Mouse (Mus musculus) heart, postnatal 0 days (tissue): Measurements from ENCODE around the gene Ubac1. TPM values are rescaled to one million over a fixed set of nuclear protein-coding genes. Genes with fewer than 3 reads are reported as not detected.
A peak's percentile ranks its signal among the peaks of the same experiment; 100 is the strongest.

Experiments
- ATAC-seq: fragments of 200-750 bp; cut with Nextera tagmentation; 2 replicates; pipeline ENCODE4 v1.8.0; 2017; ENCODE audit warnings: low read depth, moderate number of reproducible peaks, moderate library complexity; ENCODE audit not compliant: insufficient read depth
- DNase-seq: peaks from one replicate; pipeline ENCODE4 v3.0.0-alpha.2; 2016; ENCODE audit warnings: low spot score
- H3K27ac ChIP-seq: fragments of 300-500 bp; sonication (generic); 2 replicates; pipeline ENCODE4 v1.5.1; 2014; ENCODE audit warnings: low read depth, mild to moderate bottlenecking
- H3K27me3 ChIP-seq: fragments of 300-500 bp; sonication (generic); 2 replicates; pipeline ENCODE4 v1.6.1; 2014; ENCODE audit warnings: low read length, mixed read lengths; ENCODE audit not compliant: control insufficient read depth, insufficient read depth
- H3K36me3 ChIP-seq: fragments of 300-500 bp; sonication (generic); replicated peaks from 2 replicates; pipeline ENCODE4 v1.6.1; 2014; ENCODE audit warnings: low read length, mixed read lengths; ENCODE audit not compliant: control insufficient read depth, insufficient read depth
- H3K4me1 ChIP-seq: fragments of 300-500 bp; sonication (generic); 2 replicates; pipeline ENCODE4 v1.6.1; 2014; ENCODE audit warnings: antibody characterized with exemption; ENCODE audit not compliant: control insufficient read depth, insufficient read depth
- H3K4me2 ChIP-seq: fragments of 300-500 bp; sonication (generic); 2 replicates; pipeline ENCODE4 v1.6.1; 2014; ENCODE audit warnings: low read depth, mild to moderate bottlenecking, low read length, moderate library complexity
- H3K4me3 ChIP-seq: fragments of 300-500 bp; sonication (generic); 2 replicates; pipeline ENCODE4 v1.5.1; 2014; ENCODE audit warnings: low read depth, low read length
- H3K9ac ChIP-seq: fragments of 300-500 bp; sonication (generic); replicated peaks from 2 replicates; pipeline ENCODE4 v1.6.1; 2014; ENCODE audit warnings: low read depth, low read length, mixed read lengths
- H3K9me3 ChIP-seq: fragments of 300-500 bp; sonication (generic); replicated peaks from 2 replicates; pipeline ENCODE4 v1.6.1; 2016; ENCODE audit warnings: low read length; ENCODE audit not compliant: control insufficient read depth
- CTCF ChIP-seq: IDR thresholded peaks from 2 replicates; pipeline ENCODE4 v1.5.1; 2016; ENCODE audit warnings: antibody characterized with exemption, control low read depth, low read depth
- EP300 ChIP-seq: IDR thresholded peaks from 2 replicates; pipeline ENCODE4 v1.6.1; 2016; ENCODE audit warnings: antibody characterized with exemption, low read depth
- WGBS: fragments of 180-500 bp; shearing (Covaris S2); extraction: QIAGEN DNeasy Blood & Tissue Kit; methylation state at CpG from one replicate; pipeline ENCODE4 v1.1.7; 2014; 5-methylcytosine and 5-hydroxymethylcytosine counted together
- polyA plus RNA-seq: library from polyadenylated mRNA; unstranded; fragments of >200 nt; fragmentation: Nextera tagmentation; extraction: Ambion mirVana; gene quantifications from 2 replicates; pipeline ENCODE4 v1.2.1, GENCODE M21; 2015
- total RNA-seq: library from RNA; depleted of rRNA; stranded (reverse); fragments of >200 nt; gene quantifications from 2 replicates; pipeline ENCODE4 v1.2.3, GENCODE M21; 2014; ENCODE audit warnings: low replicate concordance

Gene Ubac1
- total and polyA plus RNA-seq, 2 experiments from 2014 or later = 99.4 to 119 TPM

- peak overlapping the region; percentile 96 for H3K4me2 ChIP-seq
Measured at GRCm38 (mm10) chr2:26022258-26022565, 665 bp upstream of the Ubac1 start.

GRCm38 (mm10) chr2:26020714-26021560 lies 610 bp downstream of the Ubac1 start:
- TF ChIP-seq EP300 (peak; percentile 50; the same call in 1 of the 2 replicates), CTCF (no peak)
- peaks cover 4% of the 10 kb centered on the region; the same call in 1 of the 2 replicates for H3K36me3 ChIP-seq
- peak overlapping the region; percentile 90 for H3K4me3 ChIP-seq
- ATAC-seq (peak; percentile 43), DNase-seq (peak; percentile 55)
- no peaks in the 10 kb centered on the region for H3K27me3 ChIP-seq
- H3K27ac ChIP-seq = peak overlapping the region; percentile 93
- peak overlapping the region; percentile 96 for H3K4me2 ChIP-seq
- under 1% methylated on average over 37 of the region's 38 CpGs for WGBS
- peak overlapping the region; percentile 64 for H3K9ac ChIP-seq
- no peaks in the 10 kb centered on the region for H3K9me3 ChIP-seq
- H3K4me1 ChIP-seq = peaks cover 26% of the 10 kb centered on the region

More at GRCm38 (mm10) chr2:26022258-26022565, 665 bp upstream of the Ubac1 start:
- H3K36me3 ChIP-seq = no peaks in the 10 kb centered on the region
- peaks cover 26% of the 10 kb centered on the region for H3K4me1 ChIP-seq
- no peaks in the 10 kb centered on the region for H3K9me3 ChIP-seq
- H3K9ac ChIP-seq = no peak overlapping the region
- no peak for ATAC-seq
- DNase-seq = no peak
- no peak overlapping the region for H3K27ac ChIP-seq
- H3K4me3 ChIP-seq = no peak overlapping the region
- TF ChIP-seq EP300 (no peak), CTCF (no peak)
- WGBS = 80% methylated on average over 8 of the region's 8 CpGs
- no peaks in the 10 kb centered on the region for H3K27me3 ChIP-seq

GRCm38 (mm10) chr2:26019923-26020322 lies 1.6 kb downstream of the Ubac1 start:
- H3K4me1 ChIP-seq = peaks cover 26% of the 10 kb centered on the region
- no peak for ATAC-seq
- no peak for DNase-seq
- peak overlapping the region; percentile 96 for H3K4me2 ChIP-seq
- no peak overlapping the region for H3K9ac ChIP-seq
- peaks cover 14% of the 10 kb centered on the region; the same call in 1 of the 2 replicates for H3K36me3 ChIP-seq
- H3K27ac ChIP-seq = 0 out of 2 replicates have a peak overlapping the region, but pooled peaks have one; percentile 18
- no peaks in the 10 kb centered on the region for H3K9me3 ChIP-seq
- no peak for TF ChIP-seq CTCF
- no peak for TF ChIP-seq EP300
- H3K4me3 ChIP-seq = no peak overlapping the region
- WGBS = 62% methylated on average over 3 of the region's 3 CpGs
- no peaks in the 10 kb centered on the region for H3K27me3 ChIP-seq

GRCm38 (mm10) chr2:26017326-26017725 lies 4.2 kb downstream of the Ubac1 start:
- no peaks in the 10 kb centered on the region for H3K27me3 ChIP-seq
- no peaks in the 10 kb centered on the region for H3K9me3 ChIP-seq
- H3K4me3 ChIP-seq = no peak overlapping the region
- H3K27ac ChIP-seq = no peak overlapping the region
- no peak overlapping the region for H3K9ac ChIP-seq
- peaks cover 39% of the 10 kb centered on the region for H3K36me3 ChIP-seq
- ATAC-seq (no peak), DNase-seq (no peak)
- no peak for TF ChIP-seq CTCF
- TF ChIP-seq EP300 = no peak
- WGBS = 55% methylated on average over 4 of the region's 4 CpGs
- H3K4me1 ChIP-seq = peaks cover 26% of the 10 kb centered on the region
- H3K4me2 ChIP-seq = no peak overlapping the region

GRCm38 (mm10) chr2:26013674-26014073 lies 7.9 kb downstream of the Ubac1 start:
- H3K4me2 ChIP-seq = no peak overlapping the region
- no peak for ATAC-seq

More at GRCm38 (mm10) chr2:26013674-26014073, 7.9 kb downstream of the Ubac1 start:
- peaks cover 75% of the 10 kb centered on the region for H3K36me3 ChIP-seq
- peaks cover 9% of the 10 kb centered on the region; the same call in 1 of the 2 replicates for H3K4me1 ChIP-seq
- H3K27me3 ChIP-seq = no peaks in the 10 kb centered on the region
- no peak for TF ChIP-seq EP300
- TF ChIP-seq CTCF = no peak
- no peak overlapping the region for H3K4me3 ChIP-seq
- H3K9ac ChIP-seq = no peak overlapping the region
- no peak overlapping the region for H3K27ac ChIP-seq
- 86% methylated on average over 3 of the region's 3 CpGs for WGBS
- DNase-seq = no peak
- H3K9me3 ChIP-seq = no peaks in the 10 kb centered on the region
